Mouse (Mus musculus): ENCODE measurements around the gene Klf1. TPM values are rescaled to one million over a fixed set of nuclear protein-coding genes. Genes with fewer than 3 reads are reported as not detected.

Klf1 gene
- polyA plus RNA-seq, 1 experiment from 2014 or later = 0.91 TPM

DNA sequence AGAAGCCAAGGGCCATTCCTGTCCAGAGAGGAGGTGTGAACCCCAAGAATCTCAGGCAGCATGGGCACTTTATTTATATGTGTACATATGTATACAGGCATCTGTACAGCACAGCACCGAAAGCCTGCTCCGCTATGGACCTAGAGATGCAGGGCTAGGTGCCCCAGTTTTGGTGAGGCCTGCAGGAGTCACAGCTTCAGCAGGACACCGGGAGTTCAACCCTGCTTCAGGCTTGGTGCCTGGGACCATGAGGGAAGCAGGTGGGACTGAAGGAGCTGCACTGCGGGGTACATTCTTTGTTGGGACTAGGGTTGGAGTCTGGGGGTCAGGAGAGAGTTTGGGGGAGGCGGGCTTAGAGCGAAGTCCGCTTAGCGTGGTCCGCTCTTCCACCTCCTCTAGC, 10.1 kb downstream of the Klf1 start:
- Histone ChIP-seq H3K27ac (no peak overlapping the region), H3K4me2 (replicated peaks) (no peak overlapping the region), H3K4me3 (replicated peaks; ENCODE audit: low read length) (no peak overlapping the region), H3K4me1 (replicated peaks; ENCODE audit: control insufficient read depth, insufficient read depth, low read length) (peaks cover 9% of the 10 kb centered on the region; the same call in 1 of the 2 replicates), H3K36me3 (replicated peaks; ENCODE audit: control insufficient read depth, insufficient read depth) (peaks cover 68% of the 10 kb centered on the region), H3K27me3 (ENCODE audit: control insufficient read depth, insufficient read depth, low read length) (peaks cover 46% of the 10 kb centered on the region), H3K9ac (no peak overlapping the region), H3K9me3 (ENCODE audit: control insufficient read depth, low read length) (no peaks in the 10 kb centered on the region)
- DNase-seq (ENCODE audit: low spot score) (no peak), ATAC-seq (ENCODE audit: low FRiP score) (no peak)
- WGBS = 83% methylated on average over 9 of the region's 9 CpGs

DNA sequence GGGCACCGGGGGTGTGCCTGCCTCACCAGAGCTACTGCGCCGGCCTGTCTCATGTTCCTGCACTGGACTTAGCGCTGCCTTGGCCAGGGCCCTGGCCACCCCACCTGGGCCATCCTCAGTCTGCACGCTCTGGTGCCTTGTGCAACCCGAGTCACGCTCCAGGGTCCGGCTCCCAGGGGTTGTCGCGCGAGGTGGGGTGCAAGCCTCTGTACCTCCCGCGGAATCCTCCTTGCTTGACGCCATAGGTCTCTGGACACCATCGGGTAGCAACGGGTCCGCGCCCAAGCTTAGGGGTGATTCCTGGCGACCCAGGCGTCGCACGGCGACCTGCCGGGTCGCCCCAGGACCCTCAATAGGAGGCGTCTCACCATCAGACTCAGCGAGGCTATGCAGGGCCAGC, 10.7 kb downstream of the Klf1 start:
- Histone ChIP-seq H3K4me1 (replicated peaks; ENCODE audit: control insufficient read depth, insufficient read depth, low read length) (peaks cover 9% of the 10 kb centered on the region; the same call in 1 of the 2 replicates), H3K9me3 (ENCODE audit: control insufficient read depth, low read length) (no peaks in the 10 kb centered on the region), H3K36me3 (replicated peaks; ENCODE audit: control insufficient read depth, insufficient read depth) (peaks cover 73% of the 10 kb centered on the region), H3K4me3 (replicated peaks; ENCODE audit: low read length) (no peak overlapping the region), H3K27ac (no peak overlapping the region), H3K27me3 (ENCODE audit: control insufficient read depth, insufficient read depth, low read length) (peaks cover 46% of the 10 kb centered on the region), H3K9ac (no peak overlapping the region), H3K4me2 (replicated peaks) (peak overlapping the region; percentile 45; the same call in 1 of the 2 replicates)
- no peak for DNase-seq (ENCODE audit: low spot score)
- WGBS = 24% methylated on average over 27 of the region's 27 CpGs
- no peak for ATAC-seq (ENCODE audit: low FRiP score)

GRCm38 (mm10) chr8:84912895-84913501, 11.3 kb downstream of the Klf1 start:
- H3K9ac ChIP-seq = peak overlapping the region; percentile 13; the same call in 1 of the 2 replicates
- WGBS = 4% methylated on average over 55 of the region's 55 CpGs
- DNase-seq (ENCODE audit: low spot score) = no peak
- H3K9me3 ChIP-seq (ENCODE audit: control insufficient read depth, low read length) = no peaks in the 10 kb centered on the region
- H3K4me3 ChIP-seq (replicated peaks; ENCODE audit: low read length) = peak overlapping the region; percentile 21
- H3K27me3 ChIP-seq (ENCODE audit: control insufficient read depth, insufficient read depth, low read length) = peaks cover 46% of the 10 kb centered on the region
- H3K27ac ChIP-seq = no peak overlapping the region
- ATAC-seq (ENCODE audit: low FRiP score) = no peak
- peak overlapping the region; percentile 45 for H3K4me2 ChIP-seq (replicated peaks)
- peaks cover 9% of the 10 kb centered on the region; the same call in 1 of the 2 replicates for H3K4me1 ChIP-seq (replicated peaks; ENCODE audit: control insufficient read depth, insufficient read depth, low read length)
- H3K36me3 ChIP-seq (replicated peaks; ENCODE audit: control insufficient read depth, insufficient read depth) = peaks cover 79% of the 10 kb centered on the region

DNA sequence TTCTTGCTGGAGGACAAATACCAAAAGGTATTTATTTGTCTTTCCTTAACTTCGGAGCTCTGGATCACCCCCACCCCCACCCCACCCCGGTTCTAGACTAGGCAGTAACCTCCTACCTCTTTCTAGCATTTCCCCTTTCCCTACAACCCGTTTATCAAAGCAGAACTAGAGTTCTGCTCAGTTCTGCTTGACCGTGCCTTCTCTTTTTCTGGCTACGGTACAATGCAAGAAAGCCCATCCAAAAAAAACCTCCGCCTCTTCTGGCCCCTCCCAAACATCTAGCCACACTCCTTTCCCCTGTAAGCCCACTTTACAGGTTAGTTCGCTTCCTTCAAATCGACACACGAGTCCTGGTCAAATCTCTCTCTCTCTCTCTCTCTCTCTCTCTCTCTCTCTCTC, 11.8 kb downstream of the Klf1 start:
- peaks cover 46% of the 10 kb centered on the region for H3K27me3 ChIP-seq (ENCODE audit: control insufficient read depth, insufficient read depth, low read length)
- peak overlapping the region; percentile 45 for H3K4me2 ChIP-seq (replicated peaks)
- no peak for DNase-seq (ENCODE audit: low spot score)
- no peak overlapping the region for H3K27ac ChIP-seq
- peak overlapping the region; percentile 13; the same call in 1 of the 2 replicates for H3K9ac ChIP-seq
- peaks cover 7% of the 10 kb centered on the region; the same call in 1 of the 2 replicates for H3K4me1 ChIP-seq (replicated peaks; ENCODE audit: control insufficient read depth, insufficient read depth, low read length)
- peaks cover 84% of the 10 kb centered on the region for H3K36me3 ChIP-seq (replicated peaks; ENCODE audit: control insufficient read depth, insufficient read depth)
- WGBS = 16% methylated on average over 9 of the region's 9 CpGs
- ATAC-seq (ENCODE audit: low FRiP score) = no peak
- no peaks in the 10 kb centered on the region for H3K9me3 ChIP-seq (ENCODE audit: control insufficient read depth, low read length)
- H3K4me3 ChIP-seq (replicated peaks; ENCODE audit: low read length) = peak overlapping the region; percentile 21

GRCm38 (mm10) chr8:84913960-84914359, 12.2 kb downstream of the Klf1 start:
- ATAC-seq (ENCODE audit: low FRiP score) (no peak), DNase-seq (ENCODE audit: low spot score) (no peak)
- H3K9ac ChIP-seq = no peak overlapping the region
- H3K36me3 ChIP-seq (replicated peaks; ENCODE audit: control insufficient read depth, insufficient read depth) = peaks cover 89% of the 10 kb centered on the region
- 0 out of 2 replicates have a peak, but pooled peaks cover 4% of the 10 kb centered on the region for H3K4me1 ChIP-seq (replicated peaks; ENCODE audit: control insufficient read depth, insufficient read depth, low read length)
- no peaks in the 10 kb centered on the region for H3K9me3 ChIP-seq (ENCODE audit: control insufficient read depth, low read length)
- H3K27me3 ChIP-seq (ENCODE audit: control insufficient read depth, insufficient read depth, low read length) = peaks cover 46% of the 10 kb centered on the region
- WGBS = 29% methylated on average over 4 of the region's 4 CpGs
- no peak overlapping the region for H3K4me3 ChIP-seq (replicated peaks; ENCODE audit: low read length)
- no peak overlapping the region for H3K4me2 ChIP-seq (replicated peaks)
- no peak overlapping the region for H3K27ac ChIP-seq

DNA sequence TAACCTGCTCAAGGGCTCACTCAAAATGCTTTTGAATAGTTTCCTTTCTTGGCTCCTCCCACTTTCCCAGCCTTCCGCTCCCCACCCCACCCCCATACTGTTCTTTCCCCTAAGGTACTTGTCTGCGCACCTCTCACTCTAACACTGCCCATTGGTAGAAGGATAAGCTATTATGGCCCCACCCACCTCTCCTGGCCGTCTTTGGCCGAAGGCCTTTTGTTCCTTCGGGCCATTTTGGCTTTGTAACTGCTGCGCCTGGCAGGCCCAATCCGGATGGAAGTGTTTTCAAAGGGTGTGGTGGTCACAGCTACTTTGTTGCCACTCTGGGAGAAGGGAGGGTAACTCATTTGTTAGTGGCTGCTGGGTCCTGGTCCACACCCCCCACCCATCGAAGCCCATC, 13.5 kb downstream of the Klf1 start:
- 93% methylated on average over 8 of the region's 8 CpGs for WGBS
- Histone ChIP-seq H3K4me3 (replicated peaks; ENCODE audit: low read length) (no peak overlapping the region), H3K4me1 (replicated peaks; ENCODE audit: control insufficient read depth, insufficient read depth, low read length) (0 out of 2 replicates have a peak, but pooled peaks cover 4% of the 10 kb centered on the region), H3K27ac (no peak overlapping the region), H3K4me2 (replicated peaks) (no peak overlapping the region), H3K9me3 (ENCODE audit: control insufficient read depth, low read length) (no peaks in the 10 kb centered on the region), H3K27me3 (ENCODE audit: control insufficient read depth, insufficient read depth, low read length) (peaks cover 38% of the 10 kb centered on the region), H3K9ac (no peak overlapping the region), H3K36me3 (replicated peaks; ENCODE audit: control insufficient read depth, insufficient read depth) (peaks cover 99% of the 10 kb centered on the region)
- DNase-seq (ENCODE audit: low spot score) (no peak), ATAC-seq (ENCODE audit: low FRiP score) (no peak)

DNA sequence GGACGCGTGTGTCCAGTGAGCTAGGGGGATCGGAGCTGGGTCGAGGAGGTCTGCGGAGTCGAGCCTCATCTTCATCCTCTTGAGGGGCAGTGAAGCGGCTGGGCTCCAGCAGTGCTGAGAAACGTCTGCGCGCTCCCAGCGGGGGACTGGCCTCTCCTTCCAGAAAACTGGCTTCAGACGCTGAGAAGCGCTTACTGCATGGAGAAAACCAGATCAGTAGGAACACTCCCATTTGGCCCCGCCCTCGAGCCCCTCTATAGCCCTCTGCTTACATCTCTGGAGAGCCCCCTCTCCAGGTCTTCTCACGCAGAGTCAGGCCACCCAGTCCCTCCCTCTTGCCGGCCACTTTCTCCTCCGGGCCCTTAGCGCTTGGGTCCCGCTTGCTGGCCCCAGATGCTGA, 16.1 kb downstream of the Klf1 start:
- WGBS = 27% methylated on average over 20 of the region's 20 CpGs
- no peak overlapping the region for H3K4me2 ChIP-seq (replicated peaks)
- no peak overlapping the region for H3K27ac ChIP-seq
- 0 out of 2 replicates have a peak, but pooled peaks cover 4% of the 10 kb centered on the region for H3K4me1 ChIP-seq (replicated peaks; ENCODE audit: control insufficient read depth, insufficient read depth, low read length)
- peaks cover 29% of the 10 kb centered on the region for H3K27me3 ChIP-seq (ENCODE audit: control insufficient read depth, insufficient read depth, low read length)
- H3K36me3 ChIP-seq (replicated peaks; ENCODE audit: control insufficient read depth, insufficient read depth) = peaks cover 99% of the 10 kb centered on the region
- DNase-seq (ENCODE audit: low spot score) = no peak
- ATAC-seq (ENCODE audit: low FRiP score) = no peak
- H3K9me3 ChIP-seq (ENCODE audit: control insufficient read depth, low read length) = no peaks in the 10 kb centered on the region
- H3K9ac ChIP-seq = no peak overlapping the region
- no peak overlapping the region for H3K4me3 ChIP-seq (replicated peaks; ENCODE audit: low read length)

DNA sequence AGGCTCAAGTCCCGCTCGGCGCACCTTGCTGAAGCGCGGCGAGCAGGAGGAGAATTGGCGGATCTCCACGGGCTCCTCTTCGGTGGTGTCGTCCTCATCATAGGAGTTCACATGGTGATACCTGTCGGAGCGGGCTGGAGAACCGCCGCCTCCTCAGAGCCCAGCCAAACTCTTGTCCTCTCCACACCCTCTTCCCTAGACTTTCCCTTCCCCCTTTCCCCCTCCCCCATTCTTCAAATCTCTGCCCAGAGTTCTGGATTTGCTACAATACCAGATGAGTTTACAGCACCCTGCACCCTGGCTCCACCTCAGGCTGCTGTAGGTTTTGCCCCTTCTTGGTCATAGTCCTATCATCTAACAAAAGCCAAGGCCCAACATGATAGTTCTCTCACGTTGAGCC, 16.9 kb downstream of the Klf1 start:
- no peak overlapping the region for H3K4me2 ChIP-seq (replicated peaks)
- H3K27me3 ChIP-seq (ENCODE audit: control insufficient read depth, insufficient read depth, low read length) = peaks cover 29% of the 10 kb centered on the region
- H3K9ac ChIP-seq = no peak overlapping the region
- WGBS = 89% methylated on average over 15 of the region's 15 CpGs
- H3K4me3 ChIP-seq (replicated peaks; ENCODE audit: low read length) = no peak overlapping the region
- H3K9me3 ChIP-seq (ENCODE audit: control insufficient read depth, low read length) = no peaks in the 10 kb centered on the region
- no peaks in the 10 kb centered on the region for H3K4me1 ChIP-seq (replicated peaks; ENCODE audit: control insufficient read depth, insufficient read depth, low read length)
- H3K36me3 ChIP-seq (replicated peaks; ENCODE audit: control insufficient read depth, insufficient read depth) = peaks cover 97% of the 10 kb centered on the region
- H3K27ac ChIP-seq = no peak overlapping the region
- DNase-seq (ENCODE audit: low spot score) = no peak
- ATAC-seq (ENCODE audit: low FRiP score) = no peak

- no peak for ATAC-seq (ENCODE audit: low FRiP score)
Observed at GRCm38 (mm10) chr8:84921596-84921995, 19.9 kb downstream of the Klf1 start.

More at GRCm38 (mm10) chr8:84921596-84921995, 19.9 kb downstream of the Klf1 start:
- no peak overlapping the region for H3K4me3 ChIP-seq (replicated peaks; ENCODE audit: low read length)
- WGBS = 94% methylated on average over 2 of the region's 2 CpGs
- no peak overlapping the region for H3K4me2 ChIP-seq (replicated peaks)
- H3K27me3 ChIP-seq (ENCODE audit: control insufficient read depth, insufficient read depth, low read length) = peaks cover under 1% of the 10 kb centered on the region; the same call in 1 of the 2 replicates
- H3K4me1 ChIP-seq (replicated peaks; ENCODE audit: control insufficient read depth, insufficient read depth, low read length) = no peaks in the 10 kb centered on the region
- H3K27ac ChIP-seq = no peak overlapping the region
- H3K9me3 ChIP-seq (ENCODE audit: control insufficient read depth, low read length) = no peaks in the 10 kb centered on the region
- H3K36me3 ChIP-seq (replicated peaks; ENCODE audit: control insufficient read depth, insufficient read depth) = peaks cover 97% of the 10 kb centered on the region
- no peak for DNase-seq (ENCODE audit: low spot score)
- no peak overlapping the region for H3K9ac ChIP-seq
